Mouse (Mus musculus) adipose tissue, adult 10 weeks (tissue): ENCODE results near the gene Gpsm1. TPM values are rescaled to one million over a fixed set of nuclear protein-coding genes. Genes with fewer than 3 reads are reported as not detected.

Source experiments
- polyA plus RNA-seq: library from polyadenylated mRNA; stranded (reverse); fragments of 350-450 nt; fragmentation: Illumina TruSeq; extraction: RNeasy Lipid Tissue Mini Kit (QIAGEN cat#74804); gene quantifications from one replicate; pipeline ENCODE4 v1.2.3, GENCODE M21; 2014; ENCODE audit warnings: low read depth, low replicate concordance

Gene Gpsm1
- 14.9 TPM for polyA plus RNA-seq

DNA sequence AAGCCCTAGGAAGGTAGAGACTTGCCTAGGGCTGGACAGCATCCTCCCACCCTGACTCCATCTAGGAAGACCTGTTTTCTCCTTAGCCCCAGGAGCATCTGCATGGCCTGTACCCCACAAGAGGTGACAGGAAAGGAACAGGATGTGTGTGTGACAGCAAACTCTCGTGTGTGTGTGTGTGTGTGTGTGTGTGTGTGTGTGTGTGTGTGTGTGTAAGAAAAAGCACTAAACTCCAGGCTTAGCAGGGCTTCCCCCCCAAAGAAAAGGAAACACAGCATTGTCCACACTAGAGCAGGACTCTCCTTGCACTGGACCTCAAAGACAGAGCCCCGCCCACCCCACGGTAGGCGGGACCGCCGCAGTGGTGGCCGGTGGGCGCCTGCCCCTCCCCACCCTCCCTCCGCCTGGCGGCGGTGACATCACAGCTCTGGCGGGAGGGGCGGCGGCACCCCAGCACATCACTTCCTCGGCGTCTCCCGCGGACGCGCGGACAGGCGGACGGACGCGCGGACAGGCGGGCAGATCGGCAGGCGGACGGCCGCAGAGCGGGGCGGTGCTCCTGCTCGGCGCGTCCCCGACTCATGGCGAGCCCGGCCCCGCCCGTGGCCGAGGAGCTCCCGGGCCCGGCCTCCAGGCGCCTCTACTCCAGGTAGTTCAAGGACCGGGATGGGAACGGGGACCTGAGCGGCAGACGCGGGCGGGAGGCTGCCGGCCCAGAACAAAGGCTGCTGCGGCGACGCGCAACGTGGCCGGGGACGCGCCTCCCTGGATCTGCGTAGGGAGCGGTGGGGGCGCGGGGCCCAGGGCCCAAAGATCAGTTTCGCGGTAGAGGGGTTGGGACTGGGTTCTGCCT is at the start of gene Gpsm1:
Gene Gpsm1 (plus strand): TSS at position 444 of the 853 bp plus-strand sequence.

DNA sequence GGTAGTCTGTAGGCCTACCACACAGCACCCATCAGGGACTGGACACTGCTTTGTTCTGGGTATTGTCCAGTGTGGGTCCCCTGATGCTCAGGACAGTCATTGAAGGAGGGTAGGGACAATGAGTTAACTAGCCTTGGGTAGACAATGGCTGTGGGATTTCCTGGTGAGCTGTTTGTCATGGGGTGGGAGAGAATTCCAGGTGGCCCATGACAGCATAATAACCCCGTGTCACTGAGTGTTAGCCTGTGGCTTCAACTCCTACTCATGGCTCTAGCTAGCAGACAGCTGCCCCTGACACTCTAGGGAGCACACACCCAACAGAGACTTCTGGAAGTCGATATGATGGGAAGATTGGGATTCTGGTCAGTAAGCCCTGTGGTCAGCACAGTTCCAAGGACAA is 20.9 kb upstream of the Gpsm1 start, which contains the start of gene Ccdc187:
Gene Ccdc187 (minus strand): TSS at position 101 of the 400 bp plus-strand sequence.

DNA sequence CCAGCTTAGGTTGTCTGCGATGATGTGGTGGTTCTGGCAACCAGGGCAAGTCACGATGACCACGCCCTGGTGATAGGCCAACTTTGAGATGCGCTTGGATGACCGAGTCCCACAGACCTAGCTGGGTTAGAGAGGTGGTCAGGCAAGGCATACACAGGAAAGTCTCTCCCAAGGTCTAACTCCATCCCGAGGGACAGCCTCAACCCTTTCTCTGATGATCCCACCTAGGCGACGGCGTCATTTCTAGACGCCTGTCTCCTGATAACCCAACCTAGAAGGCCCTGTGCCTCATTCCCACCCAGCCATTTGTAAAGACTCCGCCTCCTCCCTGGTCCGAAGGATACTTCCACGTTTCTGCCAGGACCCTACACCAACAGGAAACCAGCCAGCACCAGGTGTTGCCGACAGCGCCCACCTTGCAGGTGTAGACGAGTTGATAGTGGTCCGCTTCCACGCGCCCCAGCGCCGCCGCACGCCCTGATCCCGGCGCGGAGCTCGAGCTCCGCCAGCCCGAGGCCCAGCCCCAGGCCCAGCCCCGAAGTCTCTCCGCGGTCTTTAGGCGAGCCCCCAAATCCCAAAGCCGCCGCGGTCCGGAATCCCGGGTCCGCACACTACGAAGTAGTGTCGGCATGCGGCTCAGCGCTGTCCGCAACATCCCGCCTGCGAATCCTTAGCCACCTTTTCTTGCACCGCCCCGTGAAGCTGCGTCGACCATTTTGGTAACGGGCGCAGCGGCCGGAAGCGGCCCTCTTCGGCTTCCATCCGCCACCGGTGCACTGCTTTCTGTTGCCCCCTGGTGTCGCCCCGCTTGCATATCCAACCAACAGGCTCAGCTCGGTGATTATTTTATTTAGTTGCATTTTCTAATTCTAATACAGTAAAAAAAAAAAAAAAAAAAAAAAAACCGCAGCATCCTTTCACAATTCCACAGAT is 36.3 kb downstream of the Gpsm1 start, which contains the start of gene Dnlz:
Gene Dnlz (minus strand): TSS at position 753 of the 933 bp plus-strand sequence.

GRCm38 (mm10) chr2:26360772-26361171 is 45.5 kb downstream of the Gpsm1 start, which contains the start of gene Card9:
Gene Card9 (minus strand): TSS chr2:26360918.

GRCm38 (mm10) chr2:26380131-26380771 is 64.9 kb downstream of the Gpsm1 start, which contains the start of gene Snapc4:
Gene Snapc4 (minus strand): TSS chr2:26380653.

DNA sequence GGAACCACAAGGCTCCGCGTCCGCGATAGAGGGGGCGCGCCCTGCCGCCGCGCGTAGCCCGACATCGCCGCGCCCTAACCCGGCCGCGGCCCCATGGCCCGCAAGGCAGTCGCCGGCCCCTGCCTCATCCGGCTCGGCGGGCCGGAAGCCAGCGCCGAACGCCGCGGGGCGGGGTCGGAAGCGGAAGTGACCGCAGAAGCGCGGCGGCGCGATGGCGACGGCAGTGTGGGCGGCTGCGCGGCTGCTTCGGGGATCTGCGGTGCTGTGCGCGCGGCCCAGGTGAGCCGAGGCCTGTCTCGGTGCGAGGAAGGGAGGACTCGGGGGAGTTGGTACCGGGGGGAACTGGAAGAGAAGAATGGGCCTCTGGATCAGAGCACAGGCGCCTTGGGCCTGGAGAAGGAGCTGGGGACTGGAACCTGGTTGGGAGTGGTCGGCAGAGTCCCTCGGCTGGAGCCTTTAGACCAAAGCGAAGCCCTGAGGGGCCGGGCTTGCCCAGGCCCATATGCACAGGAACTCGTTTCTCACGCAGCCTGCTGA is 73.9 kb downstream of the Gpsm1 start, which contains the start of the genes Entr1 and Pmpca:
Gene Entr1 (minus strand): TSS at position 163 of the 537 bp plus-strand sequence.
Gene Pmpca (plus strand): TSS at position 186 of the 537 bp plus-strand sequence.

Other genes starting within 250 kb of the Gpsm1 start
- 22.2 TPM for gene Nacc2, start 192.3 kb upstream of the Gpsm1 start, polyA plus RNA-seq
- 0.15 TPM for gene Lhx3, start 107.2 kb upstream of the Gpsm1 start, polyA plus RNA-seq
- gene Qsox2, start 78.0 kb upstream of the Gpsm1 start, polyA plus RNA-seq: 53.8 TPM
- 13.4 TPM for gene Ccdc187, start 21.0 kb upstream of the Gpsm1 start, polyA plus RNA-seq
- 13.7 TPM for gene Dnlz, start 36.6 kb downstream of the Gpsm1 start, polyA plus RNA-seq
- 10.5 TPM for gene Card9, start 45.4 kb downstream of the Gpsm1 start, polyA plus RNA-seq
- 55.8 TPM for gene Snapc4, start 65.1 kb downstream of the Gpsm1 start, polyA plus RNA-seq
- 114 TPM for gene Entr1, start 73.8 kb downstream of the Gpsm1 start, polyA plus RNA-seq
- gene Pmpca, start 73.8 kb downstream of the Gpsm1 start, polyA plus RNA-seq: 50.9 TPM
- gene Inpp5e, start 93.7 kb downstream of the Gpsm1 start, polyA plus RNA-seq: 20.0 TPM
- gene Sec16a, start 129.7 kb downstream of the Gpsm1 start, polyA plus RNA-seq: 86.4 TPM
- gene Notch1, start 201.1 kb downstream of the Gpsm1 start, polyA plus RNA-seq: 35.6 TPM